Mouse (Mus musculus) hindbrain, embryonic 10.5 days (tissue): ENCODE results near the gene Gbp3. TPM values are rescaled to one million over a fixed set of nuclear protein-coding genes. Genes with fewer than 3 reads are reported as not detected.
"Not testable (repeated sequence)": the region's sequence is repeated elsewhere in the genome, so short reads cannot be mapped to it uniquely, and the experiment has no call there.

Experiments used
- DNase-seq: peaks from one replicate; pipeline ENCODE4 v3.0.0-alpha.2; 2017; ENCODE audit warnings: low spot score
- H3K27ac ChIP-seq: fragments of 300-500 bp; sonication (generic); 2 replicates; pipeline ENCODE4 v1.5.1; 2016; ENCODE audit warnings: mild to moderate bottlenecking, moderate library complexity
- H3K27me3 ChIP-seq: fragments of 300-500 bp; sonication (generic); 2 replicates; pipeline ENCODE4 v1.6.1; 2016; ENCODE audit warnings: mild to moderate bottlenecking; ENCODE audit not compliant: poor library complexity, insufficient read depth, severe bottlenecking
- H3K36me3 ChIP-seq: fragments of 300-500 bp; sonication (generic); 2 replicates; pipeline ENCODE4 v1.6.1; 2016; ENCODE audit warnings: mild to moderate bottlenecking, moderate library complexity
- H3K4me1 ChIP-seq: fragments of 300-500 bp; sonication (generic); replicated peaks from 2 replicates; pipeline ENCODE4 v1.6.1; 2016; ENCODE audit warnings: mild to moderate bottlenecking
- H3K4me3 ChIP-seq: fragments of 300-500 bp; sonication (generic); 2 replicates; pipeline ENCODE4 v1.5.1; 2016; ENCODE audit warnings: mild to moderate bottlenecking, moderate library complexity
- H3K9me3 ChIP-seq: fragments of 300-500 bp; sonication (generic); 2 replicates; pipeline ENCODE4 v1.6.1; 2016; ENCODE audit warnings: mild to moderate bottlenecking, moderate library complexity
- WGBS: fragments of 180-500 bp; shearing (Covaris S2); methylation state at CpG from one replicate; pipeline ENCODE4 v1.1.7; 2016; 5-methylcytosine and 5-hydroxymethylcytosine counted together
- polyA plus RNA-seq: library from polyadenylated mRNA; unstranded; fragments of >200 nt; fragmentation: Nextera tagmentation; extraction: Ambion mirVana; gene quantifications from 2 replicates; pipeline ENCODE4 v1.2.1, GENCODE M21; 2016

The Gbp3 gene
- polyA plus RNA-seq: 0.16 and 0.54 TPM in 2 replicates

DNA sequence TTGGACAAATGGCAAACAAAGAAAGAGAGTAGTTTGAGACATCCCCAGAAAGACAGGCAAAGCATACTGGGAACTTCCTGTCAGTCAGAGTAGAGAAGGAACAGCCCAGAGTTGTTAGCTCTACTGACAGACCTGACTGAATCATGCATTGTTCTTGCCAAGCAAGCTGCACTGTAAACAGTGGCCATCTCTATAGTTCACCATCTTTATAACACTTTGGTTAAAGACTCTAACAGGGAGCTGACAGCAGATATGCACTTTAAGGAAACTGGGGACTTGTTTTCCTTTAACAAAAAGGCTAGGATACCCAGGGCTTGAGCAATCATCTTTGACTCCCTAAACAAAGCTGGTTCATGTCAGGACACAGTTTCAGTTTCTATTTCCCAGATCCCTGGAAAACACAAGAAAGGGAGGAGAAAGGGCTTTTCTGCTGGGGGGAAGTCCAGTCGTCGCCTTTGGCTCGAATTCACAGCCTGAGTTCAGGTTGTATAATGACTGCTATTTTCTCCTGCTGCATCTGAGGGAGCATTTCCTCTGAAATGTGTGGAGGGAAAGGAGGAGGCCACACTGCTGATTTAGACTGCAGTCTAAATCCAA is at the start of gene Gbp3:
Gene Gbp3 (plus strand): TSS at position 395 of the 597 bp plus-strand sequence.
- H3K27me3 ChIP-seq: no peaks in the 10 kb centered on the region
- 0 out of 2 replicates have a peak within 1 kb of the TSS, but pooled peaks have one; percentile 35 for H3K27ac ChIP-seq
- WGBS: 46% methylated on average over 3 of the region's 3 CpGs
- DNase-seq: no peak
- peak within 1 kb of the TSS; percentile 43 for H3K4me3 ChIP-seq
- H3K4me1 ChIP-seq: peaks cover 6% of the 10 kb centered on the region
- H3K36me3 ChIP-seq: no peaks in the 10 kb centered on the region
- H3K9me3 ChIP-seq: no peaks in the 10 kb centered on the region

DNA sequence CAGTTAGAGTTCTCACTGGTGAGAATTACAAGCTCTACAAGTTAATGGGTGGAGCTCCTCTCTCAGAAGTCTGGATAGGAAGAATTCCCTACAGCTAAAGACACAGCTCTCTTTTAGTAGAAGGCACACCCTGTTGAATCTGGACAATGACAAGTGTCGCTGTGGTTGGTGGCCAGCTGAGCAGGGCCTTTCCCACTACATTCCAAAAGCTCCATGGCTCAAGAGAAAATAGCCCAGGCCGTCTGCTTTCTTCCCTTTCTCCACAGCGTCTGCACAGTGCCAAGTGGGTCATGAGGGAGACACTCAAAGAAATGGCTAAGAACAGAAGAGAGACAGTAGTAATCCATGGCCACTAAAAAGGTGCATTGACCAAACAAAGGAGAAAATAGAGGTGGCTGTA is 31.7 kb upstream of the Gbp3 start:
- no peak for DNase-seq
- Histone ChIP-seq H3K36me3 (no peaks in the 10 kb centered on the region), H3K27me3 (peaks cover 13% of the 10 kb centered on the region; the same call in 1 of the 2 replicates), H3K4me1 (peaks cover 11% of the 10 kb centered on the region; the same call in 1 of the 2 replicates), H3K27ac (no peak overlapping the region), H3K4me3 (no peak overlapping the region), H3K9me3 (no peaks in the 10 kb centered on the region)
- WGBS: 36% methylated on average over 3 of the region's 3 CpGs

DNA sequence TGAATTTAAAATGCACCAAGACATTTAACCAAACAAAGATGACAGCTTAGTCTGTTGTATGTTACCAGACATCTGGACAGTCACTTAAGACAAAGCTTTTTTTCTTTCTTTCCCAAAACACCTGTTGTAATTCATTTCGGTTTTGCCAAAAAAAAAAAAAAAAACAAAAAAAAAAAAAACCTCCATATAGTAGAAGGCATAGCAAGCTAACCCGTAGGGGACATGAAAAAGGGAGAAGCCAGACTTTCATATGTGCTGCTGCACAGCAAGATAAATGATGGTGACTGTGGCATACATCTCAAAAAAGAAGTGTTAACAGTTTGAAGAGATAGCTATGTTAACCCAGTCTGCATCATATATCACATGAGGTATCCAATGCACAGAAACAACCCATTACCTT is 30.2 kb upstream of the Gbp3 start:
- Histone ChIP-seq H3K4me3 (peak overlapping the region; percentile 68), H3K4me1 (peaks cover 11% of the 10 kb centered on the region; the same call in 1 of the 2 replicates), H3K27me3 (peaks cover 13% of the 10 kb centered on the region; the same call in 1 of the 2 replicates), H3K36me3 (no peaks in the 10 kb centered on the region), H3K27ac (no peak overlapping the region), H3K9me3 (no peaks in the 10 kb centered on the region)
- 65% methylated on average over 2 of the region's 2 CpGs for WGBS
- no peak for DNase-seq

DNA sequence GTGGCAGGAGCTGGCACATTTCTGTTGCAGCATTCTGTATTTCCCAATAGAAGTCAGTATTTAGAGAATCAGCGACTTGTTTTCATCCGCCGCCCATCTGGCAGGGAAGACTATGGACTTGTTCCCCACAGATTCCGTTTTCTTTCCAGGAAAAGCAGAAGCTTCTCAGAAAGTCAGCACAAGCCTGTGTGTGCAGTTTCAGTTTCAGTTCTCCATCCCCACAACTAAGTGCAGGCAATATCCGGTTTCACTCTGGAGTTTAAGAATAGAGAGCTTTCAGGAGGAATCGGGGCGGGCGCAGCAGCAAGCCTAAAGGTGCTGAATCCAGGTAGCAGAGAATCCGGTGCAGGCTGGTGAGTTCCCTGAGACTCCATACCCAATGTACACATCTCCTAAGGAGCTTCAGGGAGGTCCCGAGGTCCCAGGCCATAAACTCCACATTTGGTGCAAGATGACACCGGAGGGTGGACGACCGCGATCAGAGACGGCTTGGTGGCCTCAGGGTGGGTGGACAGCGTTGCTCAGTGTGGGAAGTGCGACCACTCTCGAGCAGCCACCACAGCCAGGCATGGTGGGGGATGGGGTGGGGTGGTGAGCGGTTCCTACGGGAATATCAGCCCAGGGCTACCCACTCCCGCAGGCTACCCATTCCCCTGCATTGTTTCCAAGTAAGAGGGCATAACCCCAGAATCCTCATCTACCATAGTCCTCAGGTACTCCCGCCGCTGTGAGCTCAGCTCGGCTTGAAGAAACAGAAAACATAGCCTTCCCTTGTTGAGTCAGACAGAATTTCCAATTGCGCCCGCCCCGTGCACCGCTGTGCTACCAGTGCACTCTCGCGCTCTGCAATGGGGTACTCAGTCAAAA is 29.5 kb upstream of the Gbp3 start, which contains the start of gene Gbp7:
Gene Gbp7 (plus strand): TSS at position 256 of the 867 bp plus-strand sequence.
- Histone ChIP-seq H3K9me3 (no peaks in the 10 kb centered on the region), H3K4me1 (peaks cover 11% of the 10 kb centered on the region; the same call in 1 of the 2 replicates), H3K27ac (peak within 1 kb of the TSS; percentile 69), H3K4me3 (peak within 1 kb of the TSS; percentile 68), H3K36me3 (no peaks in the 10 kb centered on the region), H3K27me3 (peaks cover 13% of the 10 kb centered on the region; the same call in 1 of the 2 replicates)
- peak; percentile 41 for DNase-seq
- 1% methylated on average over 30 of the region's 30 CpGs for WGBS

DNA sequence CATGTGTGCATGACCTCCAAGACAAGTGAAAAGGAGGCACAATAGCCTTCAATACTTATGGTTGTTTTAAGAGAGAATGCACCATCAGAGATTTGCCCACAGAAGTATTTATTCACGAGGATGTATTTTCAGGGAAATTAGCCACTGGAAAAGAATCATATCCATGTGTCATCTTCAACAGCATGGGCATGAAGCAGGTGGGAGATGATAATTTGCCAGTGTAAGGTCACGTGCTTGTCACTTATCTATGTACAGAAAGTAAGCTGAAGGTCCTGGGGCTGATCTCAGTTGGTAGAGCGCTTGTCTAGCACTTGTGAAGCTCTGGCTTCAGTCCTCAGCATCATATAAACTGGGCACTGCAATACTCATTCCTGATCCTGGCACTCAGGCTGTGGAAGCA is 28.2 kb upstream of the Gbp3 start:
- Histone ChIP-seq H3K4me3 (no peak overlapping the region), H3K27me3 (peaks cover 13% of the 10 kb centered on the region; the same call in 1 of the 2 replicates), H3K4me1 (peaks cover 11% of the 10 kb centered on the region; the same call in 1 of the 2 replicates), H3K36me3 (no peaks in the 10 kb centered on the region), H3K27ac (no peak overlapping the region), H3K9me3 (no peaks in the 10 kb centered on the region)
- DNase-seq: no peak
- 88% methylated on average over 3 of the region's 3 CpGs for WGBS

DNA sequence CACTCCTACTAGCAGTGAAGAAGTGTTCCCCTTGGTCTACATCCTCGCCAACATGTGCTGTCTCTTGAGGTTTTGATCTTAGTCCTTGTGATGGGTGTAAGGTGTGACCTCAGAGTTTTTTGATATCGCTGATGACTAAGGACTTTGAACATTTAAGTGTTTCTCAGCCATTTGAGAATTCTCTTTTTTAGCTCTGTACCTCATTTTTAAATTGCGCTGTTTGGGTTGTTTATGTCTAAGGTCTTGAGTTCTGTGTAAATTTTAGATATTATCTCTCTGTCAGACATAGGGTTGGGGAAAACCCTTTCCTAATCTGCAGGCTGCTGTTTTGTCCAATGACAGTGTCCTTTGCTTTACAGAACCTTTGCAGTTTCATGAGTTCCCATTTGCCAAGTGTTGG is 26.6 kb upstream of the Gbp3 start:
- 89% methylated on average over 3 of the region's 3 CpGs for WGBS
- H3K27me3 ChIP-seq: peaks cover 13% of the 10 kb centered on the region; the same call in 1 of the 2 replicates
- H3K36me3 ChIP-seq: no peaks in the 10 kb centered on the region
- no peak for DNase-seq
- no peaks in the 10 kb centered on the region for H3K9me3 ChIP-seq
- no peak overlapping the region for H3K27ac ChIP-seq
- no peak overlapping the region for H3K4me3 ChIP-seq
- H3K4me1 ChIP-seq: peaks cover 11% of the 10 kb centered on the region; the same call in 1 of the 2 replicates

DNA sequence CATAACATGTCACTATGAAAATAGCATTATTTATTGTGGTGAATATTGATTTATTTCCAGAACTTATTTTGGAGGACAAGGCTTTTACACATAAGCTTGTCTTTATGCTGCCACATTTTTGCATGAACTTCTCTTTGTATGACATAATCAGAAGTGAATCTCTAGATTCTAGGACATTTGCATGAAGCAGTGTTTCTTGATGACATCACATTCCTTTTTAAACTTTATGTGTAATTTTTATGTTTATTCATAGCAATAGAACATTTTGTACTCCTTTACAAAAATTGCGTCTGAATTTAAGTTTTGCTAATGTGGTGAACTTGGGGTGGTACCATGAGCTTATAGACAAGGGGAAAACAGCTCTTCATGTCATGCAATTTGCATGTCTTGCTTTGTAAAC is 24.2 kb upstream of the Gbp3 start:
- peaks cover 2% of the 10 kb centered on the region; the same call in 1 of the 2 replicates for H3K4me1 ChIP-seq
- H3K27me3 ChIP-seq: peaks cover 13% of the 10 kb centered on the region; the same call in 1 of the 2 replicates
- 77% methylated on average over 1 of the region's 1 CpGs for WGBS
- H3K36me3 ChIP-seq: no peaks in the 10 kb centered on the region
- H3K27ac ChIP-seq: no peak overlapping the region
- H3K9me3 ChIP-seq: no peaks in the 10 kb centered on the region
- DNase-seq: no peak
- no peak overlapping the region for H3K4me3 ChIP-seq

DNA sequence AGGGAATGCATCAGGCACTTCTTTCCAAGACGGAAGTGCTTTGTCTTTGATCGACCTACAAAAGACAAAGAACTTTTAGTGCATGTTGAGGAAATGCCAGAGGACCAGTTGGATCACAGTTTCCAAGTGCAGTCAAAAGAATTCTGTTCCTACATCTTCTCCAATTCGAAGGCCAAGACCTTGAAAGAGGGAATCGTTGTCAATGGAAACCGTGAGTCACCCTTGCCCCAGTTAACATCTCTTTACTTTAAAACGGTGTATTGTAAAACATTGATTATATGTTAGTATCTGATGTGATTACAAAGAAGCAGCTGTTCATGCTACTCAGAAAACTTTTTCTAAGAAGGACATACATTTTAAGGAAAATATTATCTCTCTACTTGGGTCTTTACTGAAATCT is 18.4 kb upstream of the Gbp3 start:
- WGBS: 86% methylated on average over 6 of the region's 6 CpGs
- Histone ChIP-seq H3K36me3 (no peaks in the 10 kb centered on the region), H3K4me1 (no peaks in the 10 kb centered on the region)

DNA sequence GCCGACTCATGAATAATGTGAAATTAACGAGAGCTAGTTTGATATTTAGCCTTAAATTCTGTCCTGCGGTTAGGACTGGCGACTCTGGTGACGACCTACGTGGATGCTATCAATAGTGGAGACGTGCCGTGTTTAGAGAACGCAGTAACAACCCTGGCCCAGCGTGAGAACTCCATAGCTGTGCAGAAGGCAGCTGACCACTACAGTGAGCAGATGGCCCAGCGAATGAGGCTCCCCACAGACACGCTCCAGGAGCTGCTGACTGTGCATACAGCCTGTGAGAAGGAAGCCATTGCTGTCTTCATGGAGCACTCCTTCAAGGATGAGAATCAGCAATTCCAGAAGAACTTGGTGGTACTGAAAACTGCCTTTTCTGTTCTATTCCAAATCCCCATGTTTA is 17.1 kb upstream of the Gbp3 start:
- H3K27ac ChIP-seq, H3K36me3 ChIP-seq, H3K4me1 ChIP-seq, H3K9me3 ChIP-seq, DNase-seq, H3K27me3 ChIP-seq, H3K4me3 ChIP-seq: not testable (repeated sequence)
- 84% methylated on average over 12 of the region's 12 CpGs for WGBS

More for the DNA sequence above, 18.4 kb upstream of the Gbp3 start:
- H3K27ac ChIP-seq: no peak overlapping the region
- DNase-seq: no peak
- no peaks in the 10 kb centered on the region for H3K27me3 ChIP-seq
- H3K9me3 ChIP-seq: no peaks in the 10 kb centered on the region
- no peak overlapping the region for H3K4me3 ChIP-seq

DNA sequence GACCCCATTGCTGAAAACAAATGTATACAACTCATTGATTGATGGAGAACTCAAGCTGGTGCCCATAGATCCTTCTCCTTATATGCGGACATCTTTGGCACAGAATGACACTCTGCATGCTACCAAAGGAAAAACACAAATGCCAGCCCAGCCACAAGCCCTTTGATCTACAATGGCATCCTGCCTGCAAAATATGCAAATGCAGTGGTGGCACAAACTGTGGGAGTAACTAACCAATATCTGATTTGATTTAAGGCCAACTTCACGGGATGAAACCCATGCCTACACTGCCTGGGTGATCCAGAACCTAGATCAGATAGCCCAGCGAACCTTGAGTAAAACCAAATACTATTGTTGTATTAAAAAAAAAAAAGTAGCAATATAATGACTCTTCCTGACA is 13.1 kb upstream of the Gbp3 start:
- Histone ChIP-seq H3K27ac (no peak overlapping the region), H3K9me3 (no peaks in the 10 kb centered on the region), H3K27me3 (no peaks in the 10 kb centered on the region), H3K4me3 (no peak overlapping the region), H3K4me1 (no peaks in the 10 kb centered on the region), H3K36me3 (no peaks in the 10 kb centered on the region)
- no peak for DNase-seq
- 85% methylated on average over 3 of the region's 3 CpGs for WGBS

DNA sequence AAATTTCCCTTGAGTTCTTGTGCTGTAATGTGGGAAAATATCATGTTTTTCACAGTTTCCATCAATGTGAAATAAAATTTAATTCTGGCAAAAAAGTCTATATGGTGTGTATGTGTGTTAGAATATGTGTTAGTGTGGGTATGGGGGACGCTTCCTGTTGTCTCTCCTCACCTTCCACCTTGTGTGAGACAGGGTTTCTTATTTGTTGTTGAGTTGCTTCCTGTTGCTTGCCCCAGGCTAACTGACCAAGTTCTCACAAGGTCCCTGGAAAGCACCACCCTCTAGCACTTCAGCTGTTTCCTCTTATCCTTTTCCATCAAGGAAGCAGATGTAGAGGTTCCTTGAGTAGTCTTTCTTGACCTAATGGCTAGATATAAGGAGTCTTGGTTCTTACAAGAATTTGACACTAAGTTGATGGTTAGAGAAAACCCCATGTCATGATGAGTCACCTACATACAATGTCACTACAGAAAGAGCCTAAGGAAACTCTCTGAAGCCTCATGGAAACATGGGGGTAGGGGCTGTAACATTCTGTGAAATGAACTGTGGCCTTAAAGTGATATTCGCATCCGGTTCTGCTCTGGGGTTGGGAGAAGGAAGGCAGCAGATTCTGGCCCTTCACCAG is 9.7 kb upstream of the Gbp3 start:
- Histone ChIP-seq H3K36me3 (no peaks in the 10 kb centered on the region), H3K9me3 (no peaks in the 10 kb centered on the region), H3K4me3 (no peak overlapping the region), H3K4me1 (no peaks in the 10 kb centered on the region), H3K27ac (no peak overlapping the region), H3K27me3 (no peaks in the 10 kb centered on the region)
- WGBS: 86% methylated on average over 3 of the region's 3 CpGs
- no peak for DNase-seq

DNA sequence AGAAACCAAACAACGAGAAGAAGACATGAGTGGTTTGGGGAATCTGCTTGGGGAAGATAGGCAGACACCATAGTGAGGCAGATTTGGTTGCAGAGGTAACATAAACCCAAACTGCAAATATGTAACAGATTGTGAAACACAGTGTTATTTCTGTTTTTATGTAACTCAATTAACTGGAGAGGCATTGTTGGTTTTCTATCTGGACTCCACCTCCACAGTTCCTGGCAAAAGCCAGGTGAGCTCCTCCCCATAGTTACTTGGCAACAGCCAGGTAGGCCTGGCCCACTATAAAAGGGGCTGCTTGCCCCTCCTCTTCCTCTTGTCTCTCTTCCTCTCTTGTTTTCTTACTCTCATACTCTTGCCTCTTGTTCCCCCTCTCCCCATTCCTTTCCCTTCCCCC is 5.2 kb upstream of the Gbp3 start:
- no peak for DNase-seq
- Histone ChIP-seq H3K27me3 (no peaks in the 10 kb centered on the region), H3K4me3 (no peak overlapping the region), H3K9me3 (no peaks in the 10 kb centered on the region), H3K27ac (no peak overlapping the region), H3K36me3 (no peaks in the 10 kb centered on the region), H3K4me1 (no peaks in the 10 kb centered on the region; the same call in 1 of the 2 replicates)
- WGBS: 75% methylated on average over 1 of the region's 1 CpGs
